Mouse (Mus musculus) gastrocnemius, adult 8-10 months (tissue): ENCODE results near the gene Hspa12a. TPM values are rescaled to one million over a fixed set of nuclear protein-coding genes. Genes with fewer than 3 reads are reported as not detected.

ENCODE experiments used
- DNase-seq, 2 experiments: peaks; one replicate each; pipeline ENCODE4 v3.0.0; 2022; ENCODE audit warnings: low spot score in 2 of 2
- total RNA-seq, 4 experiments: library from RNA; stranded (reverse); gene quantifications; 2 replicates each; pipeline ENCODE4 v1.2.4; 2022

Hspa12a gene
- total RNA-seq, 4 experiments from 2014 or later, result 1.7 to 4.2 (median 3.6) TPM

- peak; percentile 83 to 84 for DNase-seq
These were observed 82.9 kb downstream of the Hspa12a start for GRCm38 (mm10) chr19:58860255-58861173.

- DNase-seq, result no peak
These were observed 83.6 kb downstream of the Hspa12a start for GRCm38 (mm10) chr19:58859831-58860254.

GRCm38 (mm10) chr19:58859357-58859756 lies 84.1 kb downstream of the Hspa12a start:
- DNase-seq, result no peak

- no peak for DNase-seq
These were observed 87.2 kb downstream of the Hspa12a start for GRCm38 (mm10) chr19:58856129-58856855.

- no peak for DNase-seq
These were observed 88.6 kb downstream of the Hspa12a start for GRCm38 (mm10) chr19:58854899-58855298.

GRCm38 (mm10) chr19:58853036-58853735 lies 90.3 kb downstream of the Hspa12a start:
- DNase-seq, result no peak

- peak; percentile 18 to 33 for DNase-seq
These were observed 92.6 kb downstream of the Hspa12a start for GRCm38 (mm10) chr19:58850719-58851466.

GRCm38 (mm10) chr19:58849333-58850131 lies 93.9 kb downstream of the Hspa12a start:
- no peak for DNase-seq

- DNase-seq, result no peak
These were observed 99.8 kb downstream of the Hspa12a start for GRCm38 (mm10) chr19:58843606-58844005.

- no peak for DNase-seq
These were observed 102.7 kb downstream of the Hspa12a start for GRCm38 (mm10) chr19:58840721-58841271.

- DNase-seq, result no peak
These were observed 103.6 kb downstream of the Hspa12a start for GRCm38 (mm10) chr19:58839806-58840205.

GRCm38 (mm10) chr19:58839345-58839744 lies 104.1 kb downstream of the Hspa12a start:
- DNase-seq, result no peak

- no peak for DNase-seq
These were observed 104.7 kb downstream of the Hspa12a start for GRCm38 (mm10) chr19:58838706-58839105.

- DNase-seq, result no peak
These were observed 109.7 kb downstream of the Hspa12a start for GRCm38 (mm10) chr19:58833639-58834180.

- no peak for DNase-seq
These were observed 110.5 kb downstream of the Hspa12a start for GRCm38 (mm10) chr19:58832988-58833387.

GRCm38 (mm10) chr19:58831280-58831922 lies 112.1 kb downstream of the Hspa12a start:
- no peak for DNase-seq

GRCm38 (mm10) chr19:58830182-58830581 lies 113.3 kb downstream of the Hspa12a start:
- no peak for DNase-seq

- DNase-seq, result no peak
These were observed 113.9 kb downstream of the Hspa12a start for GRCm38 (mm10) chr19:58829575-58829974.

GRCm38 (mm10) chr19:58827656-58828055 lies 115.8 kb downstream of the Hspa12a start:
- no peak for DNase-seq
